Mouse (Mus musculus) ES-CJ7 (cell line): ENCODE data around the gene Gm9767.

Source experiments
- DNase-seq: peaks from one replicate; pipeline ENCODE4 v3.0.0; 2011; ENCODE audit warnings: low read depth, low spot score

Gene Gm9767

DNA sequence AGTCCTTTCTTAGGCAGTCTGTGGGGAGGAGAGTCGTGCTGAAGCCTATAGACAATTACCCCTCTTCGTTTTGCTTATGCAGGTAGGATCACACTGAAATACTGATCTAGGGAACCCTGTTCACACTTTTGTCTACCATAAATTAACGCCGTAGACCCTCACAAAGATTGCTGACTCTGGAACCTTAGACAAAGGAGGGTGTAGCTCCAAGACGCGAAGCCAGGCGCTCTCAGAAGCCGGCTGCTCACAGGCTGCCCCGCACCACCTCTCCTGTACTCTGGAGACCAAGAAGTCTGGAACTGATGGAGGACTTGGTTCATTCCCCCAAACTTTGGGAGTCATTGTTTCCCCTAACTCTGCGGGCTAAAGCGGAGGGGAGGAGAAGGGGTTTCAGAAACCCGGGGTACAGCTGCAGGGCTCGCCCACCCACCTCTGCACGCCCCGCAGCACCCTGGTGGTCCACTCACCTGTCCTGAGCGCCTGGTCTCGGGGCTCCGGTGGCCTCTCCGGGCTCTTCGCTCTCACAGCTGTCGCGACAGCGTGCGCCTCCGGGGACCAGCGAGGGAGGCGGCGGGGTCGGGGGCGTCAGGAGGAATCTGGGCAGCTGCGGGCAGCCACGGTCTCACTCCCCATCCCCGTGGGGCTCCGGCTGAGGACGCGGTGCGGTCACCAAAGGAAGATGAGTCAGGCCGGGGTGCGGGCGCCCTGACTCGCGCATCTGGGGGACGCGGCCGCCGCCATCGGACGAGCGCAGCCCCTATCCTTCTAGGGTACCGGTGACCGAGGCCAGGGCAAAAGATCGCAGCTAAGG lies at the start of gene Gm9767:
Gene Gm9767, plus strand, starts transcription at position 585 of the 811 bp plus-strand sequence.
- peak; percentile 20 for DNase-seq

DNA sequence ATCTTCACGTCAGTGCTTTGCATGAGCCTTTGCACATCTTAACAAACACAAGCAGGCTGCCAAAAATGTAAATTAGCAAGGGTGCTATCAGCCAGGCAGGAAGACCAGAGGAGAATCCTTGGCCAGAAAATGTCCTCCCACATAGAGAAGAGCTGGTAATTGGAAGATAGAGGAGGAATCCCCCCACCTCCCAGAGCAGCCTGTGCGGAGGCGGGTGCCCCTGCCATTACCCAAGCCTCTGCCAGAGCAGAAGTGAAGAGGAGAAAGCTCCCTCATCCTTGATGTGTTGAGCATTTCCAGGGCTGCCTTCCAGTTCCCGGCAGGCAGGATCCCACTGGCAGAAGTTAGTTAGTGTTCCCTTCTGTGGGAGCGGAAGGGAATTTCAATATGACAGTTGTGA lies 43.1 kb upstream of the Gm9767 start:
- no peak for DNase-seq

DNA sequence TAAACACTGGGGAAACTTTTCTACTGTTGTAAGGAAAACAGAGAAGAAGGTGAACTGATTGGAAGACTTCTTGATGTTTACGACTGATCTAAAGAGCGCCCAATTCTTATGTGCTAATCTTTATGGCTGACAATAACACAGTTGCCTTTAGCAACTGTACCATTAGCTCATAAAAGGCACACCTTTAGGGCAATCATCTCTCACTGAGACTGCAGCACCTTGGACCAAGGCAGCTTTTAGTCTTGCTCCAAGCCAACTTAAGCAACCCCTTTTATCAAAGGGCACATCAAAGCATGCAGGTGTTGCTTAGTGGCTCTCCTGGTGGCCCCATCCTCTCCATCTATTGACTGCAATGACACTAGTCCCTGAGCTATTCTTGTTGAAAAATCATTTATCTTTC lies 26.9 kb upstream of the Gm9767 start:
- DNase-seq: no peak

DNA sequence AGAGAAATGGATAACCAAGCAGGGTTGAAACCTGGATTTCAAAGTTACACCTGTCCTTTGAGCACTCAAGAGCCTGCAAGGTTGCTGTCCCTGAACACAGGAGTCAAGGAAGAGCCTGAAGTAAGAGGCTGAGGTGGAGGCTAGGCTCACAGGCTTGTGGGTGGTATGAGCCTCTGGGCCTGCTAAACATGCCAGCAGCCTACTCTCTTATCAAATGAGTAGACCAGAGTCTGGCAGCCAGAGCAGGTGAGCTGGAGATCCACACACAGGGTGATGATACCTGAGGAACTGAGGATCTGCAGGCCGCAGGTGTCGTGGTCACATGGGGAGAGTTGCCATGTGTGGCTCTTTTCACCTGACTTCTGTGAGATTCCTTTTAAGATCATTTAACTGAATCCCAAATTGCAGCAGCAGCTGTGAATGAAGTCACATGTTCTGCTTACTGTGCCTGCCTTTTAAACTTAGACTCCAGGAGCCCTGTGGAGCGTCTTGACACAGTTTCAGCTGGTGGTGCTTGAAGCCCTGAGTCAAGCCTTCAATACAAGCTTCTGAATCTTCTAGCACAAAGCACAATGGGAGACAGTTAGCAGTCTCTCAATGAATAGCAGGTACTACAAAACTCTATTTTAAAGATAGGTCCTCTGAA lies 18.3 kb upstream of the Gm9767 start:
- no peak for DNase-seq

DNA sequence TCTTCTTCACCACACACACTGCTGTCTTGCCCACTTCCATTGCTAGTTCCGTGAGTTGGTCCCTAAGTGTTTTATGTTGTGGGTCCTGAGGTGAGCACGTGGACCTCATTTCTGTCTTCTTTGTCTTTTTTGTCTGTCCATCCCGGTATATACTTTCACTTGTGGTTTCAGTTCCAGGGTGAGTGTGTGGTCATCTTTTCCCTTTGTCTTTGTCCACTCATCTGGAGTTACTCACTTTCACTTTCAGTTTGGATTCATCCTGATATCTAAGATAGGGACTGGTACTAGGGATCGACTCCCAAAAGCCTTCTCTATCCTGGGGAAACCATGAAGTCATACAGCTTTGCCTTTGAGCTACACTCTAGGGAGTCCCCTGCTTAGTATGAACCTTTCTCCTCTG lies 15.0 kb upstream of the Gm9767 start:
- DNase-seq: no peak

DNA sequence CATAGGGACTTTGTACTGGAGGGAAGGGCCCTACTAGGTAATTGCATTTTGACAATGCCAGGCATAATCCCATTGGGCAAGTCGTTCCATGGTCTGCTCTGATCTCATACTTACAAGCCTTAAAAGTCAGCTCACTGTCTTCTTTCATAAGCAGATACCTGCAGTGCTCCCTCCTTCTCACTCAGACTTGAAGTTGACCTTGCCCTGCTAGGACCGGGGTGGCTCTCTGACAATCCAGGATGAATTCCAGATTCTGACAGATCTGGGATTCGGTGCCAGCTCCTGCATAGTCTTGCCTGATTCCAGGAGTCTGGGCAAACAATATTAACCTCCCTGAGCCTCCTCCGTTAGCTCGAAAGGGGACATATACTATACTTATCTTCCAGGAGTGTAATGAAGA lies 6.1 kb upstream of the Gm9767 start:
- DNase-seq: no peak

DNA sequence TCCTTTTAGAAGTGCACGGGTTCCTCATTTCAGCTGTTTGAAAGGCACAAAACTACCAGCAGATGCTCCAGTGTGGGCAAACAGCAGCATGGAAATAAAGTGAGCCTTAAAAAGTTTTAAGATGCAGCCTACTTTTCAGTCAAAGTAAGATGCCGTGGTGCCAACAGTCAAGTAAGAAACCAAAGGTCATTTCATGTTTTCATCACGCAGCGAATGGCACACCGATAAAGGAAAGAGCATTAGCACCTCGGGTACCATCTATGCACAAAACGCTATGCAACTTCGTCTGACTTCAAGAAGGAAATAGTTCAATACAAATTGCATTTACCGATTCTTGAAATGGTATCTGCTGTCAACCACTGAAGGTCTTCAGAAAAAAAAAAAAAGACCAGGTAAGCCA lies 1.1 kb upstream of the Gm9767 start:
- no peak for DNase-seq

DNA sequence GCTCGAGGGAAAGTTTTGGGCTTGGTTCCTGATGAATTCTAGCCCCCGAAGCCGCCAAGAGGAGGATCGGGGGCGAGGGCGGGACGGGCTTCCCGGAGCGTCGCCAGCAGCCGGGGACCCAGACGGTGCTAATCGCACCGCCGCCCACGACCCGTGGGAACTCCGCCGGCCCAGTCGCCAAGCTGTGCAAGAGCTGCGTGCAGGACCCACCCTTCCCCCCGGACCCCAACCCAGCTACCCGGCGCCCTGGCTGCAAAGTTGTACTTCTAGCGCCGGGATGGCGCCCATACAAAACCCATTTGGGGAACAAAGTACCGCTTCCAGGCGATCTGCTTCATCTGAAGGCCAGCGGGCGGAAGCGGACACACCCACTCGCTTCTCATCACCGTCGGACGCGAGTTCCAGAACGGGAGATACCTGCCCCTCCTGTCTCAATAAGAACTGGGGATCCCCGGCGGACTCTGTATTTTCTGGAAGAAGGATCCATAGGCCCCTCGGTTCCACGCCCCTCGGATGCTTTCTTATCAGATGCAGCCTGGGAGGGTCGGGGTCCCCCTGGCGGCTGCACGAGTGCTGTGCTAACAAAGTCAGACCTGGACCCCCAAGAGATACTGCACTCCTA lies 577 bp downstream of the Gm9767 start, which contains the start of gene Tmem200a:
Gene Tmem200a, minus strand, starts transcription at position 532 of the 622 bp plus-strand sequence.
- peak; percentile 83 for DNase-seq

DNA sequence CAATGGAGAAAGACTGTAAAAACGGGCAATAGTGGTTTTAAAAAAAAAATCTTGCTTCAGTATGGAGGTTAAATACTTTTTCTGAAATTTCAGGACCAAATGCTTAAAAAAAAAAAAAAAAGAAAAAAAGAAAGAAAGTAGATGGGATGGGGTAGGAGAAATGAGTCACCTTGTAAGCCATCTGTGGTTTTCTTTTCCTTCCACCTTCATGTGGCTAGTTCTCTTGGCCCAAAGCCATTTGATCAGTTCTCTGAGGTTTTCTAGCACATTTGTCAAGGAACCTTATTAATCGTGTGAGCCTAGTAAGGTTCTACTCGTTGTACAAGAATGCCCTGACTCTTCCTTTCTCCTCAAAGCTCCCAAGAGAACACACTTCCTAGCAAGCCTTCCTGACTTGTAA lies 1.6 kb downstream of the Gm9767 start:
- DNase-seq: no peak

DNA sequence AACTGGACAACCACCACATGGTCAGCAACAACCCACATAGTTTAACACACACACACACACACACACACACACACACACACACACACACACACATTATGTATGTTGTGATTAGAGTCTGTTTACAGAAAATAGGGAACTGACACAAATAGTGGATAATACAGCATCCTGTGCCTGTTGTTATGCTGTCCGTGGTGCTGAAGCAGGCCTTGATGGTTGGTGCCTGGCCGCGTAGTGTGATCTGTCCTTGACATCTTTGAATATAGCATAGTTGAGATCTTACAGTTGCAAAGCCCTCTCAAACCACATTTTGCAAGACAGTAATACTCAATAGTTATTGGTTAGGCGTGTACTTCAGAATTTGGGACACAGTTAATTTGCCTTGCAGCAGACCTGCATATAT lies 4.0 kb downstream of the Gm9767 start:
- DNase-seq: peak; percentile 19

DNA sequence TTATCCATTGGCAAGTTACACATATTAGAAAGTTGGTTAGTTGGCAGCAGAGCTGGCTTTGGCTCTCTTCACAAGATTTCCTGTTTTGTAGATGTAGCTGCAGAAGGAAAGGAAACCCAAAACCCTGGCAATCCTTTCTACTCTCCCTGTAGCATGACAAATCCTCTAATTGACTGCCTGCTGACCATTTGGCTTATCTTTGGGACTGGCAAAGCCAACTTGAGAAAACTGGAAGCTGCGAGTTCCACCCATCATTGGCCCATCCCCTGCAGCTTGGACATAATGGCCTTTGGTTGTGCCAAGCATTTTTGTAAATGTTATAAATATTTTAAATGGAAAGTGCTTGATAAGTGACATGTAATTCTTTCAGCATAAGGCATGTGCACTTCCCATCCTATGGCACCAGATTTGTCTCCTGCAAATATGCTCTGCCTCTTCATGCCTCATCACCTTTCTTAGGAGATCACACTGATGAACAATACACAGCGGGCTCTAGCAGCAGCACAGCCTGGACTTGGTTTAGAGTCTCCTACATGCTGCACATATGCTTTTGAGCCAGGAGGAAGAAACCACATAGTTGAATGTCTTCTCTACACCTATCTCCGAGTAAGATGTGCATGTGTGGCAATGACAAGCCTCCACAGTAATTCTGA lies 25.4 kb downstream of the Gm9767 start:
- no peak for DNase-seq

DNA sequence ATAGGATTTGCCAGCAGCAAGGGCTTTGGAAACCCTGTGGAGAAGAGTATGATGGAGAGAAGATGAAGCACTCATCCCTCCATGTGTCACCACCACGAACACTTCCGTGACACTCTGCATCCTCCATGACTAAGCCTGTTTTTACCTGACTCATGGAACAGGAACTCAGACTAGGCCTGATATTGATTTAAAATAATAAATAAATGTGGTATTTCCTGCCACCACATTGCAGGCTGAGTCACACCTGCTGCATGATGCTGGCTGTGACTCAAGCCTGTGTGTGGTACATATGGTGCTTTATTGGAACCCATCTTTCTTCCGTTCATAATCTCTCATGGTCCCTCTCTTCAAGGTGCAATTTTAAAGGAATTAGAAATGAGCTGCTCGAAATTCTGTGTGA lies 36.4 kb downstream of the Gm9767 start:
- no peak for DNase-seq

DNA sequence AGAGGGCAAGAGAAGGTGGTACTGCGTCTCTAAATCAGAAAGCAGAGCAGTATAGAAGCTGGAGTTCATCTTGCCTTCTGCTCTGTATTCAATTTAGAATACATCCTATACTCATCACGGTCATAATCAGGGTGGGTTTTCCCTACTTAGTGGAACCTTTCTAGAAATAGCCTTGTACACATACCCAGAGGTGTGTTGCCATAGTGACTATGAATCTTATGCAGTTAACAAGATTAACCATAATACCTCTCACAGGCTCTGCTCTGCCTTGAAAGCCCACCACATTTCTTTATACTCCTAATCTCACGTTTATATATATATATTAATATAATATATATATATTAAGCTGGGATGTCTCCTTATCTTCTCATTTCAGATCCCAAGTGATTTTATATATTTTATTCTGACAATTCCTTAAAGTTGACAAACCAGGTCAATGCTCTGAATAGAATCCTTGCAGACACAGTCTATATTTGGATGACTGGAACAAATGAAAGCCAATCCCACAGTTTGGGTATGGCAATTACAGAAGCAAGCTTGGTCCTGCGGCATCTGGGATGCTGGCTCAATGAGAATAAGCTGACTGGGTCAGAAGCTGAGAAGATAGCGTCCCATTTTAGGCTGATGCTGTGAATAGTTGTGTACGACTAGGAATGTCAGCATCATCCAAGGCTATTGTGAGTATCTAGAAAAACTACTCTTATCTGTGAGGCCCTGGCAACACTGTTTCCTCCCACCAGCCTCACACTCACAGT lies 41.2 kb downstream of the Gm9767 start:
- DNase-seq: no peak

DNA sequence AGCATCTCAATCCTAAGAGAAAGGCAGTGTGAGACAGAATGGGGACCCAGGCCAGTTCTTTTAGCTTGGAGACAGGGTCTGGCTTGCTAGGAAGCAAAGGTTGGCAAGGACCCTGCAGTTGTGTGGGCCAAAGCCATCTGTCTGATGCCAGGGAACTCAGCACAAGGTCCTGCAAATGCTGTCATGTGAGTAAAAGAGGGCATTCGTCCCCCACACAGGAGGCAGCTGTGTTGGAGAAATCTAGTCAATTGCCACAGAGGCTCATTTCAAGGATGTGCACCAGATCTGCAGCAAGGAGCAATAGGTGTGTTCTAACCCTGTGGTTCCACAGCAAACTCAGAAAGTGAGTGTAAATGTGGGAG lies 41.7 kb downstream of the Gm9767 start:
- DNase-seq: no peak
